Mouse (Mus musculus): ENCODE measurements around the gene Ints11.

Gene Ints11

DNA sequence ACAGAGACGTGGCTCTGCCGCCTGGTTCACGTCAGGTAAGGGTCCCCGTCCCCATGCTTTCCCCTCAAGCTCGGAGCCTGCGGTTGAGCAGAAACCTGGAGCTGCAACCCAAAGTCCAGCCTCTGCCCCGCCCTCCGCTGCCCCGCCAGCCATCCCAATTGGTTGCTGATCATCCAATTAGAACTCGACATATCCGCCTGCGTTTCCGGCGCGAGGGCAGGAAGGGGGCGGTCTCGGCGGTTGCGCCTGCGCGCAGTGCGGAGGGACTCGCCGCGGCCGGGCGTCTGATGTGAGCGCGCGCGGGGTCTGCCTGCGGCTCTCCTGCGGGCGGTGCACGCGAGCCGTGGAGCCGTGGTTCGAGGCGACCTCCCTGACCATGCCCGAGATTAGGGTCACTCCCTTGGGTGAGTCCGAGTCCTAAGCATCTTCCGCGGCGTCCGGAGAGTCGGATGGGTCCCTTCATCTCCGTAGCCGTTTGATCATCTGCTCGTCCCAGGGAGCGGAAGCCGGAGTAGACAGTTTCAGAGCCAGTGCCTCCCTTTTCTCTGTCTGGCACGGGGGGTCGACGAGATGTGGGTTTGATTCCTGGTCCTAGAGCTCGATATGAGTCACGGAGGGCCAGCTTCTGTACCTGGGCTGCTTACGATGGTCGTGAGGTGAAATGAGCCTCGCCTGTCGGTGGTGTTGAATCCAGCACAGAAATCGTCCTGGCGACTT is at the start of gene Ints11, which contains the start of gene Cptp:
Gene Ints11, plus strand, starts transcription at position 230 of the 717 bp plus-strand sequence.
Gene Cptp, minus strand, starts transcription at position 124 of the 717 bp plus-strand sequence.
- DNase-seq (ENCODE audit: low read depth, low spot score), result peak; percentile 90

GRCm38 (mm10) chr4:155821025-155821424 is 48.3 kb upstream of the Ints11 start:
- DNase-seq (ENCODE audit: low read depth, low spot score), result no peak

GRCm38 (mm10) chr4:155823443-155823842 is 45.9 kb upstream of the Ints11 start:
- DNase-seq (ENCODE audit: low read depth, low spot score), result no peak

- no peak for DNase-seq (ENCODE audit: low read depth, low spot score)
These were observed 39.5 kb upstream of the Ints11 start for GRCm38 (mm10) chr4:155829866-155830265.

DNA sequence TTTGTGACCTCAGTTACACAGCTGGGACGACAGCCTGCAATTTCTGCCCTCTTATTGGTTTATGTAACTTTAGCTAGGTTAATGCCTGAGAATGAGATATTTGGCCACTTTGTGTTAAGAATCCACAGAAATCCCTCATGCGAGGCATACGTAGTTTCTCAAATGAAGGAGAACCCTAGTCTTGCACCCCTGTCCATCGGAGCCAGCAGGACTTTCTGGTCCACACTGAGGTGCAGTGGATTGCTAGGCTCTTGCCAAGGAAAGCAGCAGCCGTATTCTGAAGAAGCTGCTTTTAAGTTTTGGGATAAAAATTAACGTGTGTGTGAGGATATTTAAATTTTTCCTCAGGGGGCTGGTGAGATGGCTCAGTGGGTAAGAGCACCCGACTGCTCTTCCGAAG is 38.8 kb upstream of the Ints11 start:
- DNase-seq (ENCODE audit: low read depth, low spot score), result no peak

DNA sequence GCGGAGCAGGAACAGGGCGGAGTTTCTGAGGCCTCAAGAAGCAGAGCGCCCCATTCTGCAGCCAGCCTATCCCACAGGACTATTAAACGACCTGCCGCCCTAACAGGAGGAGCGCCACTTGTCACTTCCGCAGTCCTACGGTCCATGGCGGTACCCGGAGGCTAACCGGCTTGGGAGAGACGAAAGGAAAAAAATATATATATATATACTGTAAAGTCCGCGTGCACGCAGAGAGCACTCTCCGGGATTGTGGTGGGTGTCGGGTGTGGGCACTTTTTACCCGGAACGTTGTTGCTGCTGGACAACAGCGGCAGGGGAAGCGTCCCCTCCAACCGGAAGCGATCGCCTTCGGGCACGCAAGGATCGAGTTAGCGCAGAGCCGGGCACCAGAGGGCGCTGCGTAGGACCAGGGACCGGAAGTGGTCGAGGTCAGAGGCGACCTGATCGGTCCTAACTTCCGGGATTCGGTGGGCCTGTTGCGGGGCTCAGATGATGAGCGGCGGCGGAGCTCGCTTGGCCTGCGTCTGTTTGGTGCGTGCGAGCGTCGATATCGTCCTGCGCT is 38.1 kb upstream of the Ints11 start, which contains the start of gene Aurkaip1:
Gene Aurkaip1, plus strand, starts transcription at position 68 of the 562 bp plus-strand sequence.
- peak; percentile 91 for DNase-seq (ENCODE audit: low read depth, low spot score)

DNA sequence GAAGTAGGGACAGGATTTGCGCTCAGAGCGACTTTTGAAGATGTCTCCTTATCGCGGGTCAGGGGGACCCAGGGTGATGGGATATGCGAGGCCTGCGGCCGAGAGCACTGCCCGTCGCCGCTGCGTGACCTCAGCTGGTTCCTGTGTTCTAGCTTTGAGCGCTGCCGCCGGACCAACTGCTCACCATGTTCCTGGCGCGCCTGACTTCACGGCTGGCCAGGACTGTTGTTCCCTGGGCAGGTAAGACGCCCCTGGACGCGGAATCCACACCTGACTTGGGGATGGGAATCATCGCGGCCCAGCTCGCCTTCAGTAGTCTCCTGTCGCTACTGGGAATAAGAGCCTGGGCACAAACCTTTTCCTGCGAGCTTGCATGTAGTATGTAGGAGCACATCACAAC is 37.5 kb upstream of the Ints11 start:
- no peak for DNase-seq (ENCODE audit: low read depth, low spot score)

GRCm38 (mm10) chr4:155832321-155832720 is 37.0 kb upstream of the Ints11 start:
- no peak for DNase-seq (ENCODE audit: low read depth, low spot score)

DNA sequence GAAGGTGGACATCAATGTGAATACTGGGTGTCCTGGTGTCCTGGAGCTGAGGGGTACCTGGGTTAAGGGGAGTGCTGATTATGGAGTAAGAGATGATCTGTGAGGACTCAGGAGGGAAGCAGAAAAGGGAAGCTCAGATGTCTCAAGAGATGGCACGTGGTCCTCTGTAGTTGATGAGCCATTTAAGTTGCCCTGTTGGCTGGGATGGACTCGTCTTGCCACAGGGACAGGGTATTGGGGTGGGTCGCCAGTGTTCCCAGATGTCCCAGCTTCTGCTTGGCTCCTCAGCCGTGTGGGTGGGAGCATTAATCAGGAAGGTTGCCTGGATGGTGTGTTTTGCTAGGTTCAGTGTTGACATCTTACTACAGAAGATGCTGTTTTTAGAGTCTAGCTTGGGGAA is 36.1 kb upstream of the Ints11 start:
- DNase-seq (ENCODE audit: low read depth, low spot score), result no peak

DNA sequence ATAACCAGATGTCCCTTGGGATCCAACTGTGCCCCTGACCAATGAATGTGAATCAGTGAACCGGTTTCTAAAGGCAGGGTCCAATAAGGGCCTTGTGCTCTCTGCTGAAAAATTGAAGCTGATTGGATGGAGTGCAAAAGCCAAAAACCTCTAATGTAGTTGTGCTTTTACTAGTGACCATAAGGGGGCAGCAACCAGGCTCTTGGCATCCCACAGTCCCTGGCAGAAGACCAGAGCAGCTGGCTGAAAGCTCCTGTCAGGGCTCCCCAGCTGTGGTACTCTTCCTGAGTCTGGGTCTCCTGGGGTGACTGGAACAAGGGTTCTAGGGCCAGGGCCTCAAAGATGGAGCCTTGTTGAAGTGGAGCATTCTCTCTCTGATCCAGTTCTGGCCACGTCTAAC is 35.5 kb upstream of the Ints11 start:
- no peak for DNase-seq (ENCODE audit: low read depth, low spot score)

DNA sequence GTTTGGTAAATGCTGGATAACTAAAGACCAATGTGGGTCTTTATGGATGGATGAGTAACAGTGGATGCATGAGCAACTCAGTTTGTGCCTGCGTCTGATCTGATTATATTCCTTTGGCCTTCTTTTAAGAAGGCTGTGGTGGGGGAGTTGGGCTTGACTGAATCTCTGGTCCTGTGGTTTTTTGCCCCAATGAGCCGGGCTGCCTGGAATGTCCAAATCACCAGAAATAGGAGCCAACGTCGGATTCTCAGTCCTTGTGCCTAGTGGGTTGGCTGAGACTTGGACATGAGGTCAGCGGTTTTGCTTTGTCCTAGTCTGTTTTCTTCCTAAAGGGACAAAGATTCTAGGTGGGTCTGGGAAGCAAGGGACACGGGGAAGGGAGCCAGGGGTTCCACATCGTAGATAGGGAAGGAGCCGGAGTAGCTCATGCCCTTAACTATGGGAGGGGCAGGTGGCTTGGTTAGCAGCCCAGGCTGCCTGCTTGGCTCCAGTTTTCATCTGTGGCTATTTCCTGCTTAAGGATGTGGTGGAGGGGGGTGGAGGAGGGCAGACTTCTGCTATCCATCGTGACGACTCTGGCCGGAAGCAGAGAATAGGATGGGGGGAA is 31.8 kb upstream of the Ints11 start:
- no peak for DNase-seq (ENCODE audit: low read depth, low spot score)

DNA sequence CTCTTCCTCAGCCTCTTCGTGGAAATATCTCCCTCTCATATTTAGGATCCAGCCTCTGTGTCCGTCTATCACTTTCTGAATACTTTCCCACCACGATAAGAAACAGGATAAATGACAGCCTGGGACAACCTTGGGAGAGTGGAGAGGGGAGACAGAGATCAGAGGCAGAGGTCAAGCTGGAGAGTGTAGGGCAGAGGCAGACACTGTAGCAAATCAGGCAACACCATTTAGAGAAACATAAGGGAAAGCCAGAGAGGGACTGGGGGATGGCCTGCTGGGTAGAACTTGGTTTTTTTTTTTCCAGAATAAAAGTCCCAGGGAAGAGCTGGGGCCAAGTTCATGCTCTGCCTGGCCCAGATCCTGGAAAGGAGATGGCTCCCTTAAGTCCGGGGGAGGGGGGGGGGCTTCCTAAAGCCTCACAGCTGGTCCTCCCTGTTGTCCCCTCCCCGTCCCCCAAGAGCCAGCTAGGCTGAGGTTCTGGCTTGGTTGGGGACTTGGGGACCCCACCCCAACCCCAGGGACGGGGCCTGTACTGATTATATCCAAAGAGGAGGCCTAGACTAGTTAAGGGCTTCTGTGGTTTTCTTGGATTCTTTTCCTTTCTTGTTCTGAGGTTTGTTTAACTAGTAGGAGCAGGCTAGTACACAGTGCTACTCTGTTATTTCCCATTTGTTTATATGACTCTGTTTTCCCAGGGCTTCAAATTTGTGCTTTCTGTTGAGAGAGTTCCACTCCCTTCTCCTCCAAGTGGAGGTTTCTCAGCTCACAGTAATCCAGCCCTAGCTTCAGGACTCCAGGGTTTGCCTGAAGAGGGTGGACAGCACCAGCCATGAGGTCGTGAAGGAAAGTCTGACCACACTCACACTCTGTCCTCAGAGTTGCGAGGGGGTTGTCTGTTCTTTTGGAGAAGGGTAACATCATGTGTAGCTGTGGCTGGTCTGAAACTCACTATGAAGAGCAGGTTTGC is 30.9 kb upstream of the Ints11 start:
- DNase-seq (ENCODE audit: low read depth, low spot score), result no peak

- DNase-seq (ENCODE audit: low read depth, low spot score), result no peak
These were observed 29.8 kb upstream of the Ints11 start, which contains the start of gene Mxra8 for GRCm38 (mm10) chr4:155839483-155839910. Gene Mxra8 (plus strand): TSS chr4:155839680.

GRCm38 (mm10) chr4:155840076-155841002 is 29.0 kb upstream of the Ints11 start:
- DNase-seq (ENCODE audit: low read depth, low spot score), result no peak

DNA sequence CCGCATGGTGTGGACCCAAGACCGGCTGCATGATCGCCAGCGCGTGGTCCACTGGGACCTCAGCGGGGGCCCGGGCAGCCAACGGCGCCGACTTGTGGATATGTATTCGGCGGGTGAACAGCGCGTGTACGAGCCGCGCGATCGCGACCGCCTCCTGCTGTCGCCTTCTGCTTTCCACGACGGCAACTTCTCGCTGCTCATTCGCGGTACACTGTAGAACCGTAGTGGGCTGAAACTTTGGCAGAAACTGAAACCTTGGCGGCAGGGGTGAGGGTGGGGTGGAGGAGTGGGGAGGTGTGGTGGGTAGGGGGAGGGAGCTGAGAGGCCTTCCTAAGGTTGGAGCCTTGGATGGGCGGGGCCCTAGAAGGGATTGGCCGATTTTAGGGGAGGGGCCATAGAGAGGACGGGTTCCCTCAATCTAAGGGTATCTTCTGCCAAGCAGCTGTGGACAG is 28.3 kb upstream of the Ints11 start:
- no peak for DNase-seq (ENCODE audit: low read depth, low spot score)

DNA sequence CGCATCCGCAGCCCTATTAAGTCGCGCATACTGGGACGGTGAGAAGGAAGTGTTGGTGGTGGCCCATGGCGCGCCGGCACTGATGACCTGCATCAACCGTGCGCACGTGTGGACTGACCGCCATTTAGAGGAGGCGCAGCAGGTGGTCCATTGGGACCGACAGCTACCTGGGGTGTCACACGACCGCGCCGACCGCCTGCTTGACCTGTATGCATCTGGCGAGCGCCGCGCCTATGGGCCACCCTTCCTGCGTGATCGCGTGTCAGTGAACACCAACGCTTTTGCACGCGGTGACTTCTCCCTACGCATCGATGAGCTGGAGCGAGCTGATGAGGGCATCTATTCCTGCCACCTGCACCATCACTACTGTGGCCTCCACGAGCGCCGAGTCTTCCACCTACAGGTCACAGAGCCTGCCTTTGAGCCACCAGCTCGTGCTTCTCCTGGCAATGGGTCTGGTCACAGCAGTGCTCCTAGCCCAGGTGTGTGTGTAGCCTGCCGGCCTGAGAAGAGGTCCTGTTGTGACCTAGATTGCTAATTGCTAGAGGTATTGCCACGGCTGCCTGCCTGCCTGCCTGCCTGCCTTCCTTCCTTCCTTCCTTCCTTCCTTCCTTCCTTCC is 27.6 kb upstream of the Ints11 start:
- DNase-seq (ENCODE audit: low read depth, low spot score), result no peak

GRCm38 (mm10) chr4:155843231-155843630 is 26.1 kb upstream of the Ints11 start:
- DNase-seq (ENCODE audit: low read depth, low spot score), result no peak

DNA sequence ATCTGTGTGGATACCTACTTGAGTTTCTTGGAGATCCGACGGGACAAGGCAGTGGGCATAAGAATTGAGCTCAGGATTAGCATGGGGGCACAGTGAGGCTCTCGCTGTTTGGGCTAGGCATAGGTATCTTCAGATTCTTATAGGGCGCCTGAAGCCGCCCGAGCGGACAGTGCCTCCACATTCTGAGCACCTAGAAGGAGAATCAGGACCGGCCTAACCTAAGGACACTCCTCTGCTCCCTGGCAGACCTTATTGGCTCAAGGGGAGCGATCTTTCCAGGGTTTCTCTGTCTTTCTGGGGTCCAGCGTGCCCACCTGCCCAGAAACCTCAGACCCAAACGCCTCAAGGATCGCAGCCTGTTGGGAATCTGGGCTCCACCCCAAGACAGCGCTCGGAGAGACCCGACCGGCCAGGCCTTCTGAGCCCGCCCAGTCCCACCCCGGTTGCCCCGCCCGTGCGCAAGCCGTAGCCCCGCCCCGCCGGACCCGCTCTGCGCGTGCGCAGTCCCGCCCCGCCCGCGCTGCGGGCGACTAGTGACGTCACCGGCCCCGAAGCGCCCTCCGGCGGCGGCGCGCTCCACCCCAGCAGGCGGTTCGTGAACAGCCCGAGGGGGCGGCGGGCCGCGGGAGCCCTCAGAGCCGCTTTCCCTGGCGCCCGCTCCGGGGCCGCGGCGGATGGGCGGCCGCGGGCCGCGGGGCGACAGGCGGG is 22.3 kb upstream of the Ints11 start, which contains the start of gene Dvl1:
Gene Dvl1, plus strand, starts transcription at position 532 of the 708 bp plus-strand sequence.
- DNase-seq (ENCODE audit: low read depth, low spot score), result peak; percentile 73
